Mouse (Mus musculus): ENCODE data around the gene Pttg1ip.

Pttg1ip gene

DNA sequence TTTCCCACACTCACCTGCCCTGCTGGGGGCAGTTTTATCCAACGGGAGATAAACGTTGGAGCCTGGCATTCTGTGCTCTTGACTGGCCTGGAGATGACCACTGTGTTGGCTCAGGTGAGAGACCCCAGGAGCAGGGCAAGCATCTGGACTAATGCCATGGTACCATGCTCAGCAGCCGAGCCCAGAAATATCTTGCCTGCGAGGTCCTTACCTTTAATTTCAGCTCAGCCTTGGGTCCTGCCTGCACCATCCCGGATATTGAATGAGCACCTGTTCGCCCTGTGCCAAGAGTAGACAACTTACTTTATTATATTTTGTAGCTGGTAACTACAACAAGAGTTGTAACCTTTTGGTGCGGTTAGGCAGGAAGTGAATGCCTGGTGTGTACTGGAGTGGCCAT lies 25.3 kb downstream of the Pttg1ip start:
- in situ Hi-C loops (cut with MboI) = no loop called here

DNA sequence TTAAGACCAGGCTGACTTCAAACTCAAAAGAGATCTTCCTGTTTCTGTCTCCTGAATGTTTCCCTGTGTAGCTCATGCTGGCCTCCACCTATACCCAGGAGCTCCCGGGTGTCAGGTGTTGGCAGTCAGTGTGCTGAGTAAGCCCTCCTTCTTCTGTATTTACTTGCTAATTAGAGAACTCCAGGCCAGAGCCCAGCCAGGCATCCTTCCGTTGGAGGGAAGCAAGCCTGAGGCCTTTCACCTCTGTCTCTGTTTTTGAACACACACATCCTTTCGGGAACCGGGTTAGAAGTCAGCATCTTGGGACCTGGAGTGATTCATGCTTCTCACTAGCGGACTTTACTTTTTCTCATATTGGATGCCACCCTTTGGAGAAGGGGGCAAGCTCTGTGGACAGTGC lies 25.9 kb downstream of the Pttg1ip start:
- in situ Hi-C loops (cut with MboI) = no loop called here

DNA sequence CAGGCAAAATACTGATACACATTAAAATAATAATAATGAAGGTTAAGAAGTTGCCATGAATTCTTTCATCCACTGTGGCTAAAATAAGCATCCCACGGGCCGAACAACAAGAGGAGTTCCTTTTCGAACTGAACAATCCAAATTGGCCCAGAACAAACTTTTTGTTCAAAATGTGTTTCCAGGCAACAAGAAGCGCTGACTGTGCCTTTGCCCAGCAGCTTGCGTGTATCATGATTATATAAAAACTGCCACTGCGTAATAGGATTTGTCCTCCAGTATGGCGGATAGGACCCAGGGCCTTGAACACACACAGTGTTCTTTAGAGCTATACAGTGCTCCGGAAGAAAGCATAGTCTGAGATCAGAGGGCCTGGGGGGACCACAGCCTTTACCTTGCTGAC lies 27.1 kb downstream of the Pttg1ip start:
- in situ Hi-C loops (cut with MboI) = no loop called here

DNA sequence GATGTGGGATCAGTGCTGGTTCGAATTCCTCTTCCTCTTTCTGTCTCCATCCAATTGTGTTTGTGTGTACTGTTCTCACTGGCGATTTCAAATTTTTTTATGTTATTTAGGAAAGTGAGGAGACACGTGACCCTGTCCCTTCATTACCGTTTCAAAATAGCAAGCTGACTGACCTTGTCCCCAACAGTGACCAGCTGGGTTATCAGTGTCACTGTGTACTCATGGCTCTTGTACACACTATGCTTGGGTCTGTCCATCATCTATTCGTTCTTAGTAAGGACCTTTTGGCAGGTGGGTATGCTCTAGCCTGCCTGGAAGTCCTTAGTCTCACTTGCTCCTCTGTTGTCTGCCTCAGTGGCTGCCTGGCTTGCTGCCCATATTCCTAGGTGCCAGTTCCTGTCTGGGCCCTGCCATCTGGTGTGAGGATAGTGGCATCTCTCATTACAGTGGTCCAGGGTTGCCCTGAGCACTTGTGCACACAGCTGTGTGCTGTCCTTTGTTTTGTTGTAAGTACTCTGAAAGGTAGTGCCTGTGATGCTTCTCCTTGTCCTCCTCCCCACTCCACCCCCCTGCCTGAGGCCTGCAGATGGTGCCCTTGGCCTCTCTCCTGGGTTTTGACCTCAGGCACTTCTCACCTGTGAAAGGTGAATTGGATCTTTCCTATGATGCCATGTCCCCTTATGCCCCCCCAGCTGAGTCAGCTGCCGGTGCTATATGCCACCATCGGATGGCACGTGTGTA lies 28.9 kb downstream of the Pttg1ip start:
- in situ Hi-C loops (cut with MboI) = no loop called here

DNA sequence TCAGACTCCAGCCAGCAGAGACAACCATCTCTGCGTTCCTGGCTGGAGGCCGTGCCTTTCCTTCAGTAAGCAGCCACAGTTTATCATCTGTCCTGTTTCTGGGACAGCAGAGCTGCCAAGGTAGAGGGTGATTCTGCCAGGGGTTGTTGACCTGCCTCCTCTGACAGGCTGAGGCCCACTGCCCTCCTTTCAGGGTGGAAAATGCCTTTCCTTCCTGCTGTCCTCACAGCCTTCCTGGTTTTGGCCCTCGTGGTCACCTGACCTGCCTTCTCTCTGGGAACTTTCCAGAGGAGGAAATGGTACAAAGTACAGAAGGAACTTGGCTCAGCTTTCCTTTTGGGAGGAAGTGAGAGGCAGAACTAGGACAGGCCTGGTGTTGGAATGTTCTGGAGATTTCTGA lies 31.9 kb downstream of the Pttg1ip start:
- in situ Hi-C loops (cut with MboI) = no loop called here

DNA sequence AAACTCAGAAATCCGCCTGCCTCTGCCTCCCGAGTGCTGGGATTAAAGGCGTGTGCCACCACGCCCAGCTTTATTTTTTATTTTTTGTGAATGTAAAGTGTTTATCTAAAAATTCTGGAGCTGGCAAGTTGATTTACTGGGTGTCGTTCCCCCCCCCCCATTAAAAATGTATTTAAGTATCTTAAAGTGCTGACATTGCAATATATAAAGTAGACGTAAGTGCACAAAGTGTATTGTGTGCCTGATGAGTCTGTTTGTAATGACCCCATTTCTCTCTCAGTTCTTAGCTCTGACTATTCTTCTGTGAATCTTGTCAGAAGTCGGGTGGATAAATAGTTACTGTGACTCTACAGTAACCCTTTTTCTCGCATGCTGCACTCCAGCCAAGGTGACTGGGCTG lies 34.1 kb downstream of the Pttg1ip start:
- in situ Hi-C loops (cut with MboI) = no loop called here

DNA sequence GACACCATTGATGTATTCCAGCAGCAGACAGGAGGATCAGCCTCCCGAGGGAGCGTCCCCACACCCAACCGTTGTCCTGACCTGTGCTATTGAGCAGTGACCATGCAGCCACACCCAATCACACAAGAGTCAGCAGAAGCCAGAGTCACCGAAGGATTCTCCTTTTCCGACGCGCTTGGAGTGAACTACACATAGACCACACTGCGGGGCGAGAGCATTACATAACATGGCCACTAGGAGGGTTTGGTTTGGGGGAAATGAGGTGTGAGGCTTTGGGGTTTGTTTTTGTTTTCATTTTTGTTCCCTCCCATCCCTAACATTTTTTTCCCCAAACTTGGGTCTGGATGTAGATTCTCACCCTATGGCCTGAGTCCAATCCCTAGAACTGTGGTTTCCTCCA lies 34.6 kb downstream of the Pttg1ip start:
- in situ Hi-C loops (cut with MboI) = no loop called here

DNA sequence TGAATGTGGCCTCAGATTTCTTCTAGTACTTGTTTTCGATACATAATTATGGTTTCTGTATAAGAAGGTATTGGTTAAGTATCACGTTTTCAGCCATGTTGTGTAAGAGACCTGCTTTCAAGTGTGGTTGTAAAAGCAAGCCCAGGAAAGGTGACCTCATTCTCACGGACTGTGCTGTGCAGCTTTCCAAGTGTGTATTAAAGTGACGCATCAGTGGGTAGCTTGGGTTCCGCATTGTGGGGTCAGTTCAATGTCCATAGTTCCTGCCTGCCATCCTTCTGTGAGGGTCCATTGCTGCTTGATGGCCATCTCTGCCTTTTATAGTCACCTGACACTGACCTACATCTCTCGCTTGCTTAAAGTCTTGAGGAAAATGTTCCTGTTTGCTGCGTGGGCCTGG lies 35.4 kb downstream of the Pttg1ip start:
- in situ Hi-C loops (cut with MboI) = no loop called here

DNA sequence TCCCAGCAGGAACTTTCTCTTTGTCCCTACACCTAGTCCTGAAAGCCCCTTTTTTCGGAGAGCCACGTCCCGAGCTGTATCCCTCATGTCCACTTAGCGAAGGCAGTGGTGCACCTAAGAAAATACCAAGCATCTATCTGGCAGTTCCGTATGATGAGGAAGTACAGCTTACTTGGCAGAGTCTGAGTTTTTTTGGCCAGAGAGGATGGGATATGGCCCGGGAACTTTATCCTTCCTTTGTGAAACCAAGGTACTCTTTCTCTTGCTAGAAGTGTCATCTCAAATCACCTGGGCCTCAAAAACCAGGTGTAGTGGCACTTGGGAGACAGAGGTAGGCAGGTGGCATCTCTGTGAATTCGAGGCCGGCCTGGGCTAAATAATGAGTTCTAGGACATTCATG lies 40.0 kb downstream of the Pttg1ip start:
- in situ Hi-C loops (cut with MboI) = loop anchor here (5.0 kb wide), 1 partner anchor 104 kb away; the partner anchor contains the start of gene Fam207a

DNA sequence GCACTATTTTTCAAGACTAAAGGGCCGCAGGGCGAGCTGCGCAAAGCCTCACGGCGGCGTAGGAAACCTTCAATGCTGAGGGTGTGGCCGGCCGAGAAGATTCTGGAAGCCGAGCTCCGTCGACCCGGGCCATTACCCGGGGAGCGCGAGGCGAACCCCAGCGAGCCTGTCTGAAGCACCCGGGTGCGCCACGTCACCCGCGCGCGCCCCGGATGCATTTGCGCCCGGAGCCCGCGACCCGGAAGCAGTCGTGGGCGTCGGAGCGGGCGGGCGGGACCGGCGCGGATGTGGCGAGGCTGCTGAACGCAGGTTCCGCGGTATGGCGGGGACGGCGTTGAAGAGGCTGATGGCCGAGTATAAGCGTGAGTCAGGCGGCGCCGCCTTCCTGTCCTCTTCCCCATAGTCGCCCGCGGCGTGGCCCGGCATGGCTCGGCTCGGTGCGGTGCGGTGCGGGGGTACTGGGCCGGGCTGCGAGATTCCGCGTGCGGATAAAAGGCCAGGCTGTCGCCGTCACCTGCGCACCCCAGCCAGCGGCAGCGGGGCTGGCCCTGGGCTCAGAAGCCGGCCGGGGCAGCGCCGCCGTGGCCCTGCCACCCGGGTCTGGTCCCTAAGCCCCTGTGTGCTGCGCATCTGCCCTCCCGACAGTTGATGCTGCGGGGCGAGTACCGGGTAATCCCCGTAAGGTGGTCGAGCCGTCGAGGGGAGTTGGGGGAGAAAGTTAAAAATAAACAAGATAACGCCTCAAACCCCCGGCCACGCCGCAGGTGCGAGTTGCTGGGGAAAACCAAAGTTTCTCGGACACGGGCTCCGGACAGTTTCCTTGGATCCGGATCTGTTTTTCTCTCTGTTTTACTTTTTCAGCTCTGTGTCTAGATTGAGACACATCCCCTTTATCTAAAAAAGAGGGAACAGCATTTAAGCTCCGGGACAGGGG lies 40.8 kb downstream of the Pttg1ip start, which contains the start of gene Ube2g2:
TSS of gene Ube2g2 (plus strand) at position 221 of the 934 bp plus-strand sequence.
- in situ Hi-C loops (cut with MboI) = loop anchor here (5.0 kb wide), 1 partner anchor 105 kb away; the partner anchor contains the start of gene Fam207a

DNA sequence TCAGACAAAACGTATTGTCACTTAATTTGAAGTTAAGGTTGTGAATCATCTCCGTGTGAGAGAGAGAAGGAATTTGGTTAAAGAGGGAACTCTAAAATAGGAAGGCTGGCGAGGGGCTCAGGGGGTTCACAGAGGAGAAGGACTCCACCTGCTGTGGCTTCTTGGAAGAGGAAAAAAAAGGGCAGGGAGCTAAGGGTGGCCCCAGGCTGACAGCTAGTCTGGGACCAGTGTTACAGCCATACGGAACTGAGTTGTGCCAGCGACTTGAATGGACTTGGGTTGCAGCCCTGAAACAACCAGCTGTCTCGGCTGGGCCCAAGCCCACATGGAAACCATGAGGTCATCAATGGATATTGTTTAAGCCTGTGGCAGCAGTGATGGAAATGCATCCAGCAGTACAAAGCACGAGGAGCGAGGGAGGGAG lies 41.6 kb downstream of the Pttg1ip start:
- in situ Hi-C loops (cut with MboI) = loop anchor here (5.0 kb wide), 1 partner anchor 106 kb away; the partner anchor contains the start of gene Fam207a

DNA sequence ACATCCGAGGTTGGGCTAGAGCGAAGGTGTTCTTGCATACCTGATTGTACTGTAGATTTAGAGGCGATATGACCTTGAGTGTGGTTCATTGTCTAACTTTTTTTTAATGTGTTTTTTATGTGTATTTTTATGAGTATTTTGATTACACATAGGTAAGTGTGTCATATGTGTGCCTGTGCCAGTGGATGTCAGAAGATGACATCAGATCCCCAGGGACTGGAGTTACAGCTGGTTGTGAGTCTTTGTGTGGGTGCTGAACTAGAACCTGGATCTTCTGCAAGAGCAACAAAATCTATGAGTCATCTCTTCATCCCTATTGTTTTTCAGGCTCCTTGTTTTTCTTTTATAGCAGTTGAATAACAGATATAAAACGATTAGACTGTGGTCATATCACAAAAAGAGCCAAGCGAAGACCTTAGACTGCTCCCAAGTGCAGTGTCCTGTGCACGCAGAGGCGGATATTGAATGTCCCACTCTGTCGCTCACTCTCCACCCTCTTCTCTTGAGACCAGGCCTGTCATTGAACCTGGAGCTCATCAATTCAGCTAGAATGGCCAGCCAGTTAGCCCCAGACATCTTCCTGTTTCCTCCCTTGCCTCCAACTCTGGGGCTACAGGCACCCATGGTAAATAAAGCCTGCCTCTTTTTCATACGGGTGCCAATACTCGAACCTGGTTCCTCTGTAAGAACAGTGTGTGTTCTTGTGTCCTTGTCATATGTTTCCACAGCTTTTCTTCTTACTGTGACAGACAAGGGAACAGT lies 42.3 kb downstream of the Pttg1ip start:
- in situ Hi-C loops (cut with MboI) = loop anchor here (5.0 kb wide), 1 partner anchor 107 kb away; the partner anchor contains the start of gene Fam207a

DNA sequence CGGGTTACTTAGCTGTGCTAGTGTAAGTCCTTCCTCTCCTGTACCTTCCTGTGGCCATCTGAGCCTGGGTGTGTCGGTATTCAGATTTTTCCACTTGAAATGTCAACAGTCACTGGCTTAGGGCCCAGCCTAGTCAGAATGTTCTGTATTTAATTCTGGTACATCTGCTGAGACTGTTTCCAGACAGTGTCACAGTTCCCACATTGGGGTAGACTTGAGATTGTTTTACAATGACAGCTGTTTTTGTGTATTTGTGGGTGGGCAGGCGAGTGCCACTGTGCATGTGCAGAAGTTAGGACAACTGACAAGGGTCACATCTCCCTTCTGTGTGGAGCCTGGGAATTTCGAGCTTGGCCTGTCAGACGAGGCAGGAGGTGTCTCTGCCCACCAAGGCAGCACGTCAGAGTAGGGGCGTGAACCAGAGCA lies 43.1 kb downstream of the Pttg1ip start:
- in situ Hi-C loops (cut with MboI) = loop anchor here (5.0 kb wide), 1 partner anchor 107 kb away; the partner anchor contains the start of gene Fam207a

DNA sequence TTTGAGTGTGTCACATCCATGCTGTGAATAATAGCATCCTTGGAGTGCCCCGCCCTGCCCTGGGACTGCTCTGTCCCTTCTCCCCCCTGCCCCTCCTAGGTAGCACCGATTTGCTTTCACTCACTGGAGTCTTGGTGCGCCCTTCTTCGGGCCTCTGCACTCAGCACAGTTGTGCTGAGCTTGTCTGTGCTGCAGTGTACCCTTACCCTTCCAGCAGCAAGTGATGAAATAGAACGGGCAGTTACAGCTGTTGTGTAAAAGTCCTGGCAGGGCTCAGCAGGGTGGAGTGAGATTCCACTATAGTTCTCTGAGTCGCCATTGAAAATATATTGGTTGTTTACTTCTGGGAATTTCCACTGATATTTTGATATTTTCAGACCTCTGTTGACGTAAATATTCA lies 44.5 kb downstream of the Pttg1ip start:
- in situ Hi-C loops (cut with MboI) = no loop called here

DNA sequence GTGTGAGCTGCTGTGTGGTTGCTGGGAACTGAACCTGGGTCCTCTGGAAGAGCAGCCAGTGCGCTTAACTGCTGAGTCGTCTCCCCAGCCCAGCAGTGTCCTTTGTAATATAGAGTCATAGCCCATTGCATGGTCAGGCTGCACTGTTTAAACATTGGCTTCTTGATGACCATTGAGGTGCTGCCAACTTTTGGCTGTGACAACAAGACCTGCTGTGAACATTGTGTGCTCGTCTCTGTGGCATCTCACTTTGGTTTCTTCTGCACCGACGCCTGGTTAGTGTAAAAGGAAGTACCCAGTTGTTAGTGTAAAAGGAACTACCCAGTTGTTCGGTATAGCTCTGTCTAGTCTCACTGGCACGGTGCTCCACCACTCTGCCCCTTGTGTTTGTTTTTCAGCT lies 45.1 kb downstream of the Pttg1ip start:
- in situ Hi-C loops (cut with MboI) = no loop called here

DNA sequence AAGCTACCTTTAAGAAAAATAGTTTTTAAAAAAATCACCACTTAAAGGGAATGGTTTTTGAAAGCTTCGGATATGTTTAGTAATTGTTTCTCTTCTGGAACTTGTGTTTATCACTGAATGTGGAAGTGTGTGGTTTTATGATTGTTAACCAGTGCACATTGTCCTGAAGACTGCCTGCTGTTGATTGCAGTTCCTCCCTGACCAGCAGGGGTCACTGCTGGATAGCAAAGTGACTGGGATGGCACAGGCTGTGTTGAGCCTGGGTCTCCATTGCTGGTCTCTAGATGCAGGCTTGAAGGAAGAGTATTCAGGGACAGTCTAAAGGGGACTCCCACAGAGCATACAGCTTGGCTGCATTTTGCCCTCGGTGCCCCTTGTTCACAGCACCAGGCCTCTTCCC lies 46.0 kb downstream of the Pttg1ip start:
- in situ Hi-C loops (cut with MboI) = no loop called here

DNA sequence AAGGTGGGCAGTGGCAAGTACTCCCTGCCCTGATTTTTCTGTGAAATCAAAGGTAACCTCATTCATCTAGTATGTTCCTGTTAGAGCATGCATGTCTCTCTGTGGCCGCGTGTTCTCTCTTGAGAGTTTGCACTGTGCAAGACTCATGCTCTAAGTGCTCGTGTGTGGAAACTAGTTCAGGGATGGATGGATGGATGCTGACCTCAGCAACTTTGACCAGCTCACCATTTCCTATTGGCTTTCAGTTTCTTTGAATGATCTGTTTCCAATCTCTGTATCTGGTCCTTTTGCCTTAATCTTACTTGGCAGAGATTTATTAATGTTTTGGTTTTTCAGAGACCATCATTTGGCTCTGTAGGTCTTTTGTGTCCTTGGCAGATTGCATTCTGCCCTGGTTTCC lies 47.6 kb downstream of the Pttg1ip start:
- in situ Hi-C loops (cut with MboI) = no loop called here

DNA sequence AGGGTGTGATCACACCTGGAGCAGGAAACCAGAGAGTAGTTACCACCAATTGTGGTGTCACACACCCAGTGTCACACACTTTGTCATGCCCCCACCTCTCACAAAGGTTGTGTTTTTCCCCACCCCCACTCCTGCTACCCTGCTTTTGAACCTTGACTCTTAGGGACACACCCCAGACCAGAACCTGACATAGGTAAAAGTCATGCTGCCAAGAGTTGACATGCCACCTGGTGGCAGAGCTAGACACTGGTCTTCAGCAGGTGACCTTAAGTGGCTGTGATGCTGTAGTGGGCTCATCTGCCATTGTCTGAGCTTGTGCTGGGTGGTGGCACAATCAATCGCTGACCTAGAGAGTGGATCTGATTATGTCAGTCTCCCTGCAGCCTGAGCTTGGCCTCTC lies 48.5 kb downstream of the Pttg1ip start:
- in situ Hi-C loops (cut with MboI) = no loop called here

DNA sequence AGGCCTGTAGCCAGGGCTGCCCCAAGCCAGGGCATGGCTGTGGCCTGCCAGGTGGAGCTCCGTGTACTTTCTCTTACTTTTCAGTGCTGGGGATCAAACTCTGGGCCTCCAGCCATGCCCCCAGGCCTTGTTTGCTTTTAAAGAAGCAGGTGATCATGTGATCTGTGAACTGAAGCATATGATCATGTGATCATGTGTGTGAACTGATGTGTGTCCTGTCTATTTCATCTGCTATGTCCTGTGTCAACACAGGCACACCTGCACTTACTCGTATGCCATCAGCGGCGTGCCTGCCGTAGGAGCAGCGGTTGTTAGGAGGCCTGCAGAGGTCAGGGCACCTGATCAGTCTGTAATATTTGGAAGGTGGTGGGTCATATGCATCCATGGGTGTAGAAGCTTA lies 52.5 kb downstream of the Pttg1ip start:
- in situ Hi-C loops (cut with MboI) = no loop called here

DNA sequence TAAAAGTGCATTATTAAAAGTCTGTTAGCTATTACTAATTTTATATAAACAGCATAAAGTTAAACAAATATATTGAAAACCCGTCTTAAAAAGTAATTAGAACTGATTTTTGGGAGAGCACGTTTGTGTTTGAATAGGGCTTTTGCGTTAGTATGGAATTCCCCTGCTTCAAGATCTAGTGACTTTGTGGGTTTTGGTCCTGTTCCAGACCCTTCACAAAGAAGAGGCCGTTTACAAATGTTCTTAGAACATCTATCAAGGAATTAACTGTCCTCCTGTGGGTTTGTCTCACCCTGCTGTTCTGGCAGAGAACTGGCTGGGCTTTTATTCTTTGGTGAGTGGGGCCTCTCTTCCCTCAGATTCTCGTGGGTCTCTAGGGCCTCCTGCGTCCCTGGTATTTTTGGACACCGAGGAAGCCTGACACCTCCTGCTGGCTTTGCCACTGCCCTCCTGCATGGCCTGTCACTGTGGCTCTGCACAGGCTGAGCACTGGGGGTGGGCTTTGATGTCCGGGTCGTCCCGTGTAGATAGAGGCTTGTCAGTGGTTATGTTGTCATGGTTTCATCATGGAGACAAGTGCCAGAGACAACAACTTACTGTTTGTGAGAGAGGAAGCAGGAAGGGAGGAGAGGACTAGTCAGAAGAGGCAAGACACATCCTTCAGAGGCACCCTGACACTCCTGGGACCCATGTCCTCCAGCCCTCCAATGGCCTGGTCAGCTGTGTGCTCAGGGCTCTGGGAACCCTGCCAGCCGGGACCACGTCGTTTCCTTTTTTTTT lies 53.1 kb downstream of the Pttg1ip start:
- in situ Hi-C loops (cut with MboI) = no loop called here

Data from mature B cell (primary cell).